Comparison of ENCODE assay signal across 8 mouse cellular contexts in genomic region chr10:115097163-115097562, GRCm38 (mm10).
DNase-seq lines count a peak whose midpoint lies in the region; ATAC-seq and TF ChIP-seq lines count a peak whose summit lies in the region.

No protein-coding gene starts in this region.

- TF ChIP-seq EP300 in MEL (IDR thresholded peaks at IDR 0.05; ENCODE audit: low read depth in 1 of 2, low read length in 2 of 2): no peak
- TF ChIP-seq EP300 in liver, postnatal 0 days (IDR thresholded peaks at IDR 0.05; ENCODE audit: low read depth): no peak

- peak; percentile 39 to 64 (median 61) for TF ChIP-seq CTCF in MEL (IDR thresholded peaks at IDR 0.05 in 2 of 3, conservative IDR thresholded peaks at IDR 0.05 in 1 of 3; ENCODE audit: control insufficient read depth in 1 of 3, insufficient read depth in 1 of 3, low read depth in 2 of 3, low read length in 3 of 3, poor library complexity in 1 of 3, severe bottlenecking in 1 of 3)
- peak; percentile 74 for TF ChIP-seq CTCF in liver, postnatal 0 days (IDR thresholded peaks at IDR 0.05; ENCODE audit: low read depth)

- no peaks in the 10 kb centered on the region for H3K9me3 ChIP-seq in MEL (replicated peaks; ENCODE audit: insufficient read depth, low read length)
- H3K9me3 ChIP-seq in liver, postnatal 0 days (ENCODE audit: low read length): no peaks in the 10 kb centered on the region

- WGBS in liver, postnatal 0 days (ENCODE audit: insufficient replicate concordance): 15% methylated on average over 5 of the region's 5 CpGs

- TF ChIP-seq RAD21 in MEL (IDR thresholded peaks at IDR 0.05; ENCODE audit: low read depth, low read length): peak; percentile 70

- H3K4me3 ChIP-seq in MEL (ENCODE audit: control insufficient read depth in 1 of 2, insufficient read depth in 1 of 2, low read depth in 2 of 2, low read length in 2 of 2): no peak overlapping the region
- no peak overlapping the region for H3K4me3 ChIP-seq in liver, postnatal 0 days (ENCODE audit: low read depth, low read length)

- peak; percentile 90 for ATAC-seq in common myeloid progenitor, adult 5-6 weeks (replicated peaks; ENCODE audit: low read depth, poor library complexity, severe bottlenecking)
- peak; percentile 57; the same call in 1 of the 2 replicates for ATAC-seq in liver, postnatal 0 days

- H3K27ac ChIP-seq in MEL (ENCODE audit: control insufficient read depth, low read depth, low read length): no peak overlapping the region
- H3K27ac ChIP-seq in liver, postnatal 0 days (ENCODE audit: low read depth): no peak overlapping the region

- no peaks in the 10 kb centered on the region for H3K36me3 ChIP-seq in MEL (ENCODE audit: control insufficient read depth in 1 of 2, insufficient read depth in 2 of 2, low read length in 2 of 2)
- no peaks in the 10 kb centered on the region for H3K36me3 ChIP-seq in liver, postnatal 0 days (replicated peaks; ENCODE audit: insufficient read depth, low read length)

- H3K9ac ChIP-seq in MEL (ENCODE audit: control insufficient read depth, low read depth, low read length, poor library complexity, severe bottlenecking): no peak overlapping the region
- H3K9ac ChIP-seq in liver, postnatal 0 days (replicated peaks): no peak overlapping the region

- TF ChIP-seq POLR2A in MEL (IDR thresholded peaks at IDR 0.05; ENCODE audit: control insufficient read depth in 1 of 2, insufficient read depth in 1 of 2, low read depth in 1 of 2, low read length in 2 of 2, poor library complexity in 1 of 2): no peak

- H3K79me2 ChIP-seq in MEL (ENCODE audit: control insufficient read depth, insufficient read depth, low read length, poor library complexity): no peaks in the 10 kb centered on the region

- intact Hi-C loops in heart, postnatal 36 days (cut with DNase I): no loop called here

- H3K4me1 ChIP-seq in MEL (ENCODE audit: control insufficient read depth in 1 of 2, insufficient read depth in 2 of 2, low read length in 2 of 2): no peaks in the 10 kb centered on the region
- H3K4me1 ChIP-seq in liver, postnatal 0 days (ENCODE audit: insufficient read depth): no peaks in the 10 kb centered on the region

- H3K4me2 ChIP-seq in liver, postnatal 0 days (ENCODE audit: low read depth, low read length): no peak overlapping the region

- DNase-seq in 3T3-L1 (ENCODE audit: low read depth, low spot score): peak; percentile 42
- peak; percentile 54 for DNase-seq in MEL (ENCODE audit: low read depth, low spot score)
- DNase-seq in heart, postnatal 36 days: peak; percentile 5 to 16
- DNase-seq in kidney, postnatal 4 days: peak; percentile 36 to 47
- peak; percentile 33 for DNase-seq in liver, postnatal 0 days
- peak; percentile 80 for DNase-seq in retina, postnatal 1 day
- no peak for DNase-seq in spleen, postnatal 14 days (ENCODE audit: low spot score in 2 of 2)

- no peaks in the 10 kb centered on the region for H3K27me3 ChIP-seq in MEL (ENCODE audit: control insufficient read depth in 1 of 2, insufficient read depth in 2 of 2, low read length in 2 of 2)
- H3K27me3 ChIP-seq in liver, postnatal 0 days (ENCODE audit: insufficient read depth, low read length): no peaks in the 10 kb centered on the region

TF ChIP-seq in MEL, 35 proteins besides CTCF, POLR2A, EP300 and RAD21:
- TF ChIP-seq MYC (IDR thresholded peaks at IDR 0.05; ENCODE audit: low read depth, low read length): no peak
- TF ChIP-seq ZNF384 (IDR thresholded peaks at IDR 0.05; ENCODE audit: low read depth, low read length): no peak
- TF ChIP-seq SMC3 (IDR thresholded peaks at IDR 0.05; ENCODE audit: low read depth, low read length): peak; percentile 53
- TF ChIP-seq ZC3H11A (IDR thresholded peaks at IDR 0.05; ENCODE audit: low read depth, low read length): peak; percentile 36; the same call in 1 of the 2 replicates
- no peak for TF ChIP-seq BHLHE40 (IDR thresholded peaks at IDR 0.05; ENCODE audit: borderline replicate concordance, low read depth, low read length)

Comparison
In these comparisons a context has a peak if more than half of its experiments do, and no peak if none do; other contexts are left out.
1. DNase-seq: peak in 3T3-L1 (single experiment), MEL (single experiment), heart, postnatal 36 days (2 of 2), kidney, postnatal 4 days (2 of 2), liver, postnatal 0 days (single experiment) and retina, postnatal 1 day (single experiment); none in spleen, postnatal 14 days (0 of 2).